Comparison of ENCODE assay signal across 8 mouse cellular contexts in the genomic region with DNA sequence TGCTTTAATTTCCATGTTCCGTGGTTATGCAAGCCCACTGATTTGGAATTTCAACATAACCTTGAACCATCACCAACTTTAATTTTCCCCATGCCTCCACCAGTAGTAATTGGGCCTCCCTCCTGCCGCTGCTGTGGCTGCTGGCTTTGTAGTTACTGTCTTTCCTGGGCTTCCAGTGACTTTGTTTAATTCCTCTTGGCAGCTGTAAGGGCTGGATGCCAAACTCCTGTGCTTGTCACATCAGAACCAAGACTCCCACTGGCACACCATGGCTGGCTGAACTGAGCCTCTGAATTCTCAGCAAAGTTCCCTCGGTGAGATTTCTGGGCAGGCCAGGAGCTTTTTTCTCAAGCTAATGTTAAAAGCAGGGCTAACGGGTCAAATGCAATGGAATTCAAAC.
A peak's percentile ranks its signal among the peaks of the same experiment; 100 is the strongest.
DNase-seq lines count a peak whose midpoint lies in the region; ATAC-seq lines count a peak whose summit lies in the region.
"Had no signal": no experiment of that assay in that cellular context is flagged by ENCODE, and none has a peak within 500 bp of the region (broad histone marks: within the 10 kb centered on the region; RNA-seq: fewer than 3 reads in every experiment).

No protein-coding gene starts in this region.

- peak; percentile 7 to 23 for DNase-seq in kidney, postnatal 36 days
- no peak for DNase-seq in kidney, adult 9 months
- DNase-seq in adrenal gland, postnatal 36 days = peak; percentile 11 to 29
- peak; percentile 21 to 29 for DNase-seq in frontal cortex, postnatal 10 days (ENCODE audit: low spot score in 2 of 2)
- peak; percentile 73 for DNase-seq in lung, postnatal 36 days
- DNase-seq: thymus, adult 18-20 months had no signal

- ATAC-seq in monocyte, adult 5-6 weeks (replicated peaks; ENCODE audit: insufficient number of reproducible peaks, low FRiP score, low TSS enrichment, poor library complexity, severe bottlenecking) = no peak
- ATAC-seq in CD4-positive, CD25-positive, alpha-beta regulatory T cell, adult 4 months = no peak
